Mouse (Mus musculus) layer of hippocampus, adult 9-10 months (tissue): Measurements from ENCODE around the gene Rxra.

Experiments
- DNase-seq: peaks from one replicate; pipeline ENCODE4 v3.0.0; 2022; ENCODE audit warnings: low spot score

Rxra gene

DNA sequence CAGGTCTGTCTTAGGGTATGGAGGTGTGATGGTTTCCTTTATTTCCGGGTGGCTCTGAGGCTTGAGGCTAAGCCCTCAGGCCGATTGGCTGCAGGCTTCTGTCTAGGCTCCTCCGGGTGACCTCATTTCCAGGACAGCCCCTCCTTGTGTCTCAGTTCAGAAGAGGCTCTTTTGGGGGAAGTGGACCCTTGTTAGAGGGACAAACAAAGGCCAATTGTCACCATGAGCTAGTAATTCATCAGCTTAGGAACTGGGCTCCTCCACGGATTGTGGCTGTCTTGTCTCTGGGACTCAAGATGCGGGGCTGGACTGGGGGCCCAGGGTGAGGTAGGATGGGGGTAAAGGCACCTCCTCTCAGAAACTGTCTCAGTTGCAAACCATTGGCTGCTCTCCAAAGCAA, 5.5 kb upstream of the Rxra start:
- no peak for DNase-seq

GRCm38 (mm10) chr2:27671633-27672091, 4.6 kb upstream of the Rxra start:
- DNase-seq, result no peak

- no peak for DNase-seq
These were observed 462 bp downstream of the Rxra start for GRCm38 (mm10) chr2:27676478-27677325.

- no peak for DNase-seq
These were observed 1.4 kb downstream of the Rxra start for GRCm38 (mm10) chr2:27677411-27678310.

- no peak for DNase-seq
These were observed 2.1 kb downstream of the Rxra start for GRCm38 (mm10) chr2:27678331-27678730.

- DNase-seq, result no peak
These were observed 2.7 kb downstream of the Rxra start for GRCm38 (mm10) chr2:27678836-27679480.

DNA sequence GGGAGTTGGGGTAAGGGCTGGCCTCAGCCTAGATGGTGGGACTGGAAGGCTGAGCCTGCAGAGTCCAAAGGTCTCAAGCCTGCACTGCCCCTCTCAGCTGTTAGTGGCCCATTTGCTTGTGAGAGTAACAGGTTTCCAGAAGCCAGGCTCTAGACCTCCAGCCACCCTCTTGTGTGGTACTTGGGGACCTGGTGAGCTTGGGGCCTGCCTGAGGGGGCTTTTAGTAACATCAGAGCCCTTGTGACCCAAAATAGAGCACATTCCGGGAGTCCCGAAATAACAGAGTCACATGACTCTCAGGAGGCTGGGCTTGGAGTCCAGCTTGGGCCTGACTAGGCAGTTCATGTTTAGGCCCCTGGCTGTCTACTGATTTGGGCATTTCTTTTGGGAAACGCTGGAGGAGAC, 3.4 kb downstream of the Rxra start:
- DNase-seq, result no peak

DNA sequence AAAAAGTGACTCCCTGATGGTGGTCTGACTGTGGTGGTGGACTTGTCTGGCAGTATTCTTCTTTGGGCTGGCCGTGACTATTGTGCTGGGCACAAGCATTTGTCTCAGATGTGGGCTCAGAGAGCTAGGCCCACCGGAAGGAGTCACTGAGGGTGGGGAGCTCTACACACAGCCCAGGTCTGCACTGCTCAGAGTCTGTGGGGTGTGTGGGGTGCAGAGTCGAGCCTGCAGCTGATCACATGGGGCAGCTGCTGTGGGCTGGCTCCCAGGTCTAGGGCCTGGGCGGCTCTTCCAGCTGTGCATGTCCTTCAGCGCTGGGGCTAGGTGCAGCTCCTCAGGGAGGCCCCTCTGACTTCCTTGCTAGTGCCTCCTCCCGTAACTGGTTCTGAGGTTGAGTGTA, 3.8 kb downstream of the Rxra start:
- no peak for DNase-seq

- no peak for DNase-seq
These were observed 4.4 kb downstream of the Rxra start for GRCm38 (mm10) chr2:27680595-27680994.

- DNase-seq, result no peak
These were observed 5.2 kb downstream of the Rxra start for GRCm38 (mm10) chr2:27681426-27681825.

DNA sequence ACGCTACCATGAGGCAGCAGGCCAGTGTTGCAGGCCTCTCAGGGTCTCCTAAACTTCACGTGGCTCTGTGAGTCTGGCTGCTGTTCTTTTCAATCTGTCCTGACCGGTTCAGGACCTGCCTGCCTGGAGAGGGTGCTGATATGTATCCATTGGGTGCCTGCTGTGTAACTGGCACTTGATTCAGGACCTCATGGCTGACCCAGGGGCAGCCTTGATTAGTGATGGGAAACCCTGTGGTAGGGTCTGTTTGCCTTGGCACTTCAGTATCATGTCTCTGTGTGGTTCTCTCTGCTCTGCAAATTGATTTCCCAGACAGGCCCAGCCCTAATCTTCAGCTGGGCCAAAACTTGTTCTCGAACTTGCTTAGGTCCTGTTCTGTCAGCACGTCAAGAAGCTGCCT, 5.9 kb downstream of the Rxra start:
- DNase-seq, result no peak

GRCm38 (mm10) chr2:27684017-27684657, 7.9 kb downstream of the Rxra start:
- no peak for DNase-seq

DNA sequence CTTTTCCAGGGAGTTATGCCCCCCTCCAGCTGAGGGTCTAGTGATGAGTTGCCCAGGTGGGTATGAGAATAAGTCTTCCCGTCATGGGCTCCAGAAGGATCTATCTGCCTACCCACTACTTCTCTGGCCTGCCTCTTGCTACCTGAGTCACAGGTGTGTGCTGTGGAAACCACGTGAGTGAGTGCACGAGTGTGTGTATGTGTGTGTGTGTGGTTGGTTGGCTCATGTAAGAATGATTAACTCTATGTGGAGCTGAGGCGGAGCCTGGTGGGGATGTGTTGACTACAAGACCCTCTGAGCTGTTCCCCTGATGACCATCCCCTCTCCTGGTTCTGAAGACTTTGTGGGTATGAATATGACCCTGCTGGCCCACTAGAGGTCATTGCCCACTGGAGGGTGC, 9.7 kb downstream of the Rxra start:
- no peak for DNase-seq

- DNase-seq, result no peak
These were observed 10.1 kb downstream of the Rxra start for GRCm38 (mm10) chr2:27686335-27686734.

DNA sequence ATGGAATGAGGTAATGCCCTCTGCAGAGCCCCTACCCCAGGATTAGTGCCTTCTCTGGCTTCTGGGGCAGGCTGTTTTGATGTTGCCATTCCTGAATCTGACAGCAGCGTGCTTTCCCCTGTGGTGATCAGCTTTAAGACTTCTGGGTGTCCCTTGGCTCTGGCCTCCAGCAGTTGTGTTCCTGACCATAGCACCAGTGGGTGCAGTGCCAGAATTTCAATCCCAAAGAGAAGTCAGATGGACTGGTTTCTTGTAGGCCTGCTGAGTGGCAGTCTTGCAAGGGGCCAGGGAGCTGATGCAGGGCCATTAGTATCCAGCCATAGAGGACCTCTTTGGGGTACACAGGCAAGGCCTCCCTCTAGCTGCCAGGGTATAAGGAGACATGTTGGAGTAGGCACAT, 10.8 kb downstream of the Rxra start:
- no peak for DNase-seq

DNA sequence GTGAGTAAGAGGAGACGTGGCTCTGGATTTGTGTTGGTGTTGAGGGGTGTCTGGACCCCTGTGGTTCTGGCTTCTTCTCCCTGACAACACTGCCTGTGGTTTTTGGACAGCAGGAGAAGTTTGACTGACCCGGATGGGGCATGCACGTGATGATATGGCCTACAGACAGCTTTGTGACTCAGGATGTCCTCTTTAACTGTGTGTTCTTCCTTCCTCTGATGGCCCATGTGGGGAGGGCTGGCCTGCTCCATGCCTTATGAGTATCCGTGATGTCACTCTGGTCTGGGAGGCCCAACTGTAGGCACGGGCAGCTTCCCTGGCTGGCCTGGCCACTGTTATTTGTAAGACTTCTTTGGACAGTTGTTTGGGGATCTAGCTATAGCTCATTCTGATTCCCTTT, 11.7 kb downstream of the Rxra start:
- no peak for DNase-seq

GRCm38 (mm10) chr2:27690714-27691113, 14.5 kb downstream of the Rxra start:
- no peak for DNase-seq

DNA sequence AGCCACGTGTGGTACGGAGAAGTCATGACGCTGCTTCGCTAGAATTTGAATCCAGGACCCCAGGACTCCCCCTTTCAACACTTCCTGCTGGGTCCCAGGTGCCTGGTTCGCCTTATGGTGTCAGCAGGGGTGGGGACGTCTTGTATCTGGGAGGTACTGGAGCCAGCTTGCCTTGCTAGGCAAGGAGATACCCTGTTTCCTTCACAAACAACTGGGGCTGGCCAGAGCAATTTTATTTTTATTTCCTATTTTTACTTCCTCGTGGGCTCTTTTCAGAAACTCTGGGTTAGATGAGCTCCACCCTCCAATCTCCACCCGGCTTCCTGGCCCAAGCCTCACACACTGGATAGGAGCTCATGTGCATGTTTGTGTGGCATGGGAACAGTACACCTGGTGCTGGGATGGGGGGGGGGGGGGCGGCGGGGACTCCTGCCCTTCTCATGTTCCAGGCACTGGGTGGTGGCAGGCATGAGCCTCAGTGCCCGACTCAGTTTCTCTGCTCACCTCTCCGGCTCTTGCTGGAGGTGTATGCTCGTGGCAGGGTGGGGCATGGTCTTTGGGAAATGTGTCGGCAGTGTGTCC, 15.0 kb downstream of the Rxra start:
- DNase-seq, result no peak

DNA sequence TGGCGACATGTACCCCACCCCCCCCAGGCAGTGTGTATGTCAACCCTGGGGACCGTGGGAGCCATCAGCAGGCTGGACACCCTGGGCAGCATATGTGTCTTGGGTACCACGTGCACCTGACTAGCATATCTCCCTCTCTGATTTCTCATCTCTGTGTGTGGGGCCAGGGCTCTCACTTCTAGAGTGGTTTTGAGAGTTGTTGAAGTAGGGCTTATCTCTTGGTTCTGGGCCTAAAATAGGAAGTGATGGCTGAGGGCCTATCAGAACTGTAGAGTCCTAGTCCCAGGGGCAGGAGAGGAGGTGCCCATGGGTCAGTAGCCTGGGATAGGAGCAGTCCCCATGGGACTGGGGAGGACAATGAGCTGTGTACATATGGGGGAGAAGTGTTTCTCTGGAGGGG, 16.4 kb downstream of the Rxra start:
- no peak for DNase-seq

DNA sequence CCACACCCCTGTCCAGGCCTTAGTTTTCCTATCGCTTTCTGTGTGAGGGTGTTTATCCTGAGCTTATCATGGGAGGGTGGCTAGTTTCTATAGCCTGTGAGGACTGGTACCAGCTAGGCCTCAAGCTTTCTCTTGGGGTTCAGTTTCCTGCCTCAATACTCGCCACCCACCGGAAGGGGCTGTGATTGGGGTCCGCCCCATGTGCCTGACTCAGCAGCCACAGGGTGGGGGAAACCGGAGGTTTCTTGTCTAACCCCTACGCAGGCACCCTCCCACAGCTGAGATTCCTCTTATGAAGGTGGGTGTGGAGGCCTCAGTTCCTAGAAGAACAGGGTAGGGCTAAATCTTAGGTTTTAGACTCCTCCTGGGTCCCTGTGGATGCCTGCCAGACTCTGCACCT, 17.4 kb downstream of the Rxra start:
- no peak for DNase-seq

DNA sequence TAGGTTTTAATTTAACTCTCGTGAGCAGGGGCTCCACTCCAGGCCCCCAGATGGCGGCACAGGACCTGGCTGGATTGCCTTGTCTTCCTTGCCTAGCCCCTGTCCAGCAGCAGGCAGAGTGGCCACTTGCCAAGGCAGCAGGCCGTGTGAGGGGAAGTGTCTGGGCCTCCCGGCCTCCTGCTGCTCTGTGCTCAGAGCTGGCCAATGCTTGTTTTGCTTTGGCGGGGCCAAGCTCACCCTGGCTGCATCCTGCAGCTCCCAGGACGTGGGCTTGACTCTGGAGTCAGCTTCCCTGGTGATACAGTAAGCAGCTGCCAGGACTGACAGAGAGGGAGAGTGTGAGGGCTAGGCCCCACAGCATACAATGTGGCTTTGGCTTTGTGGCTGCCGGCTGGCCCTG, 23.3 kb downstream of the Rxra start:
- DNase-seq, result no peak

DNA sequence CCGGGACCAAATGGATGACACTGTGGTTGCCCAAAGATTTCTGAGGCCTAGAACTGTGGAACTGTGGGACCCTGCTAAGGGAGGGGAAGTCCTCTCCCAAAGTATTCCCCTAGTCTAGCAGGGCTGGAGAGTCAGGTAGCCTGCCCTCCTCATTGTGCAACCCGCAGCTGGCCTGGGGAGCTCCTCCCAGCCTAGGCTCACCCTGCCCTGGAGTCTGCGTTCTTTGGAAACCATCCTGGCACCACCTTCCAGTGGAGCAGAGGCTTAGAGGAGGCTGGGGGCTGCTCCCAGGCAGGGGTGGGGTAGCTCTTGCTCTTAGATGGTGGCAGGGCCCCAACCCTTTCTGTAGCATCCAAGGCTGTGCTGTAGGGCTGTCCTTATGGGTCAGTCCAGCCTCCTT, 26.0 kb downstream of the Rxra start:
- no peak for DNase-seq
